Mouse (Mus musculus) adrenal gland (tissue): Measurements from ENCODE around the gene Olfr1122.
"Not testable (repeated sequence)": the region's sequence is repeated elsewhere in the genome, so short reads cannot be mapped to it uniquely, and the experiment has no call there.

Experiments
- intact Hi-C: fragments of 180-260 bp; cut with DNase I; formaldehyde crosslinking; loops from one replicate; pipeline ENCODE4 v1.15.1; 2025
- long read RNA-seq, 2 experiments: library from polyadenylated mRNA; unstranded; transcript quantifications; one replicate each; pipeline ENCODE4 v2.0.0; 2020; ENCODE audit warnings: borderline replicate concordance in 1 of 2; ENCODE audit not compliant: insufficient replicate concordance in 1 of 2

Gene Olfr1122
- long read RNA-seq, experiment 1: 0 reads
- long read RNA-seq, experiment 2: 0 reads

- intact Hi-C loops: no loop called here
Measured at GRCm38 (mm10) chr2:87385549-87385948, at the start of gene Olfr1122. Gene Olfr1122 (plus strand): TSS chr2:87385849.

GRCm38 (mm10) chr2:87354515-87354914, 31.1 kb upstream of the Olfr1122 start, which contains the start of gene Olfr1120:
Gene Olfr1120 (plus strand): TSS chr2:87354815.
- intact Hi-C loops: no loop called here

- intact Hi-C loops: not testable (repeated sequence)
Measured at GRCm38 (mm10) chr2:87360121-87360520, 25.5 kb upstream of the Olfr1122 start.

GRCm38 (mm10) chr2:87369595-87369994, 16.1 kb upstream of the Olfr1122 start, which contains the start of gene Olfr1121:
Gene Olfr1121 (plus strand): TSS chr2:87369895.
- intact Hi-C loops: no loop called here

GRCm38 (mm10) chr2:87371726-87372125, 13.9 kb upstream of the Olfr1122 start:
- intact Hi-C loops: no loop called here

GRCm38 (mm10) chr2:87383935-87384334, 1.7 kb upstream of the Olfr1122 start:
- intact Hi-C loops: no loop called here

GRCm38 (mm10) chr2:87393605-87394004, 8.0 kb downstream of the Olfr1122 start:
- intact Hi-C loops: not testable (repeated sequence)

GRCm38 (mm10) chr2:87394686-87395085, 9.0 kb downstream of the Olfr1122 start:
- intact Hi-C loops: not testable (repeated sequence)

GRCm38 (mm10) chr2:87416335-87416734, 30.7 kb downstream of the Olfr1122 start, which contains the start of gene Olfr1123:
Gene Olfr1123 (plus strand): TSS chr2:87416635.
- intact Hi-C loops: no loop called here

GRCm38 (mm10) chr2:87429975-87430374, 44.3 kb downstream of the Olfr1122 start, which contains the start of gene Olfr1124:
Gene Olfr1124 (plus strand): TSS chr2:87430275.
- intact Hi-C loops: no loop called here

GRCm38 (mm10) chr2:87437731-87438130, 52.1 kb downstream of the Olfr1122 start:
- intact Hi-C loops: no loop called here
